Mouse (Mus musculus): ENCODE measurements around the gene Smarca4.

DNA sequence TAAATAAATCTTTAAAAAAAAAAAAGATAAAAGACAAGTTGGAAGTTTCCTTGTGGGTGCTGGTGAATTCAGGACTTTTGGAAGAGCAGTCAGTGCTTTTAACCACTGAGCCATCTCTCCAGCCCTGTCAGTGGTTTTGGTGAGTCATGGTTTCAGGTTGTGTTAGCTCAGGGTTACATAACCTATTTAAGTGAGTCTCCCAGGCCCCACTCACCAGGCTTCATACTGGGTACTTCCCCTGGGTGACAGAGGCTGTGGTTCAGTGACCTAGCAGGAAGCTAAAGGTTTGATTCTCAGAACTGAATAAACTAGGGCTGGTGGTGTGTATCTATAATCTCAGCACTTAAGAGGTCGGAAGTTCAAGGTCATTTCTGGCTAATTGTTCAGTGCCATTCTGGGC is 6.1 kb upstream of the Smarca4 start:
- TF ChIP-seq CTCF (IDR thresholded peaks at IDR 0.05; ENCODE audit: insufficient read depth, low read length) (no peak), POLR2A (IDR thresholded peaks at IDR 0.05; ENCODE audit: borderline replicate concordance, extremely low read depth, low read depth, low read length) (no peak)
